Mouse (Mus musculus) mouse embryonic stem cell (cell line): ENCODE data around the gene Wdfy1.

Experiments used
- in situ Hi-C, 2 experiments: fragments of 300-500 bp; cut with MboI; formaldehyde crosslinking; loops; 1 replicate in 1 of 2; 3 replicates in 1 of 2; pipeline ENCODE4 v1.14.3; 2019 to 2020; ENCODE audit warnings: low sequenced_read_pairs in 2 of 2, low pct_unique_long_range_greater_than_20kb in 1 of 2, mixed read lengths in 1 of 2; ENCODE audit not compliant: unreplicated experiment in 1 of 2

The Wdfy1 gene

DNA sequence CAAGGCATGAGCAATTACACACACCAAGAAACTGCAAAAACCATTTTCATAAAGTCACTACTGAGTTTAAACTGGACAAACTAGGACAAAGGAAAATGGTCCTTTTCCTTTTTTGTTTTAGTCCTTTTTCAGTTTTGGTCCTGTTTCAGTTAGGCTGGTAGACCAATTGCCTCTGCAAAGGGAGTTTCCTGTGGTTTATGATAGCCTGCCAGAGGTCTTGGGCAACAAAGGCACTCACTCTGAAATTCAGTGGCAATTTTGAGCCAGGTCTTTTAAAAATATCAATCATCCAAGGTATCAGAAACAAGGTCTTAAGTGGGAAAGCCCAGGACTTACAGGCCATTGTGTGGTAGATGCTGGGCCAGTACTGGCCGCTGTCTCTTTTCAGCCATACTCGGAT is 36.2 kb downstream of the Wdfy1 start:
- in situ Hi-C loops, result no loop called here

DNA sequence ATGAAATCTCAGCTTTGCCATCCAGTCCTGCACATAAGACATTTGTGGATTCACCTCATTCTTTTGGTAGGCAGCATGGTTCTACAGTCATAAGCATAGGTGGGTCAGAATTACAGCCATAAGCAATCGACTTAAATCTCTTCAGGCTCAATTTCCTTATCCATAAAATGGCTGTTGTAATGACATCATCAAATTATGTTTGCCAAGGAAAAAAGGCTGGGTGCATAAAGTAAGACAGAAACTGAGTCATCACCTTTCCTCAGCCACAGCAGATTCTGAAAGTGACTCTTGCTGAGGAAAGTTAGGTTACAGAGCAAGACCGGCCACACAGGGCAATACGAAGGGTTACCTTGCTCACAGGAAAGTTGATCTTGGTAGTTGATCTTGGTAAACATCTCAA is 39.5 kb downstream of the Wdfy1 start:
- in situ Hi-C loops, result no loop called here

DNA sequence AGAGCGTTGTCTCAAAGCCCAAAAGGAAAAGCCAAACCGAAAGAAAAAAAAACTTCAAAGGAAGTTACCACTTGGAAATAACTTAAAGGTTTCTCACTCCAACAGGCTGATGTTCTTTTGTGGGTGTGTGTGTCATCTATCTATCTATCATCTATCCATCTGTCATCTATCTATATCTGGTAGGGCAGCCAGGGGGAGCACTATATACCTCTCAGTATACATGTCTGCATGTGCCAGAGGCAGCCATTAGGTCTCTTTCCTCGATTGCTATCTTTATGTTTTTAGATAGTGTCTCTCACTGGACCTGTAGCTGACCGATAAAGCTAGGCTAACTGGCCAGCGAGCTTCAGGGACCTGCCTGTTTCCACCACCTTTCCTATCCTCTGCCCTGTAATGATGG is 41.1 kb downstream of the Wdfy1 start:
- in situ Hi-C loops, result no loop called here

GRCm38 (mm10) chr1:79714152-79714923 is 61.6 kb downstream of the Wdfy1 start:
- in situ Hi-C loops, result no loop called here

DNA sequence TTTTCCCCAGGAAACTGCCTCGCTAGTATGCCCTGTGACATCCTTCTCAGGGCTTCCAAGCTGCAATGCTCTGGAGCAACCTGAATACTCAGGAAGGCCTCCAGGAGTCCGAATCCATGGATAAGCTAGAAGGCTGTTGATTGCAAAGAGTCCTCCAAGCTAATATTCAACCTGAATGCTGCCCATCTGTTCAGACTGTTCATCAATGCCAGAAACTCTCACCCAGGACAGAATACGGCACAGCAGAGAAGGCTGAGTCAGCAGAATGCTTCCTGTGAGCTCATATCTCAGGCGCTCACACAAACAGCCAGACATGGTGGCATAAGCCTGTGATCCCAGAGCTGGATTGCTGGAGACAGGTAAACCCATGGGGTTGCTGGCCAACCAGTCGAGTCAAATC is 62.9 kb downstream of the Wdfy1 start:
- in situ Hi-C loops, result no loop called here

DNA sequence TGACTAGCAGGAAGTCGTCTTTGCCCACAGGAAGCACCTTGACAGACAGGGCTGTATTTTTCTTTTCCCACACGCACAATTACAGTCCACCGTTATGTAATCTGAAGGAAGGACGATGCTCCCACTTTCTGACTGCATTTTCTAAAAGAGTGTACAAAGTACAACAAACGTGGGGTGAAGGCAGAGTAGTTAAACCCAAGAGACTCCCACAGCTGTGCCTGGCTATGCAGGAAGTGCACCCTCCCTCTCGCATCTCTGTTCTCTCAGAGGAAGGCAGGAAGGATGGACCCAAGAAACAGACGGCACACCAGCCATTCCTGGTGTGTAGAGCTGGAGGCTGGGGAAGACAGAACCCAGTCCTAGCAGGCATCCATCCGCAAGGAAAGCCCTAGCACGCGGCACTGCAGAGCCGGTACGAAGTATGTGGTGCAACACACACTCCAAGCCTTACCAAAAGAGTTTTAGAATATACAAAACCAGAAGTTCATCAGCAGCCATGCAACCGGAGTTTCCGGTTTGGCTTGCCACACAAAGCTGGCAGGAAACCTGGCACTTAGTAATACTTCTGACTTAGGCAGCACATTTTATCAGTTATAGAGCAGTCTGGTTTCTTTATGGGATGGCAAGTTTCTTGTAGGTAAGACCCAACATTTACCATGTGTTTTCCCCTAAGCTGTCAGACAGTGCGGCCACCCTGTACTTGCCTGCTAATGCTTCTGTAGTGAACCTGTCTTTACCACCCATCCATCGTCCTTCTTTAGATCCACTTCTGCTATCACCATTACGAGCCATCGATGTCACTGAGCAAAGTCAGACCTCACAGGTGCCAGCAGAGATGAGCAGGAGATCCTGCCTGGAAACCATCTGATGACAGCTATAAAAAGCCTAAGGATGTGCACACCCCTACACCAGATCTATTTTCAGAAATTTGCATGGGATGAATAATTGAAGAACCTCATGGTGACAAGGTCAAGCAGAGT is 64.5 kb downstream of the Wdfy1 start:
- in situ Hi-C loops, result no loop called here

DNA sequence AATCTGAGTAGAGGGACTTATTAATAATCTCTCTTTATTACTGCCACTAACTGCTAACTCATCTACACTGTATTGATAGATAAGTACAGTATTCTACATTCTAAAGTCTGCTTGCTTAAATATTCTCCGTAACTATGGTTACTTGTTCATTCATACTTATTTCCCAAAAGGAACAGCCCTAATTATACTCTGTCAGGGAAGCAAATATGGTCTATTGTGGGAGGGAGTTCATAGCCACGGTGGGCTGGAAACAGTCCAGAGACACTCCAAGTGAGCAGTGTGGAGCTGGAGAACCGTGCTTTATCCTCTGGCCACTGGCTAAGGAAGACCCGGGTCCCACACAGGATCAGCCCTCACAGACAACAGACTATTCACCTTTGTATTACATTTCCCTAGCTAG is 65.3 kb downstream of the Wdfy1 start:
- in situ Hi-C loops, result no loop called here

DNA sequence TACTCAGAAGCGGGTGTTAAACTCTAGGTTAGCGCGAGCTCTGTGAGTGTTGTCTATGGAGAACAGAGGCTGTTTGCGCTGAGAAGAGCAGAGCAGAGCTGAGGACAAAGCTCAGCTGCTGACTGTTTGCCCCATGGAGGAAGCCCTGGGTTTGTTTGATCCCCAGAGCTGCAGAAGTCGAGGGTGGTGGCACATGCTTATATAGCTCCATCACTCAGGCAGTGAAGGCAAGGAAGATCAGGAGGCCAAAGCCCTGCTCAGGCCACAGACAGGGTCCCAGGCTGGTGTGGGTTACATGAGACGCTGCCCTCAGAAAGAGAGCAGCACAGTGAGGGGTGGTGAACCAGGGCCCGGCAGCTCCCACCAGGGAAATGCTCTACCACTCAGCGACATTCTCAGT is 65.7 kb downstream of the Wdfy1 start:
- in situ Hi-C loops, result no loop called here

DNA sequence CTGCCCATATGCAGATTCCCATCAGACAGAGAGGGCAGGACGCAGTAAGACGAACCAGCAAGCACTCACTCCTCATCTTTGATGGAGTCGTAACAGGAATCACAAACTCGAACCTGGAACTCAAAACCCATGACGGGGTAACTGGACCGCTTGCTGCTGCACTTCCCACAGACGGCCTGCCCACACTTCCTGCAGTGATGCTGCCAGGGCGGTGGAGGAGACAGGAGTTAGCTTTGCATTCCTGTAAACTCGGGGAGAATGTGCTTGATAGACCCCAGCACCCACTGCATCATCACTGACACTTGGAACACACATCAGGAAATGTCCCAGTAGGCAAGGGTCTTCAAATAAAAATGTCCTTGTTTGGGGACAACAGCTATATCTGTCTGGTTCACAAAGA is 68.6 kb downstream of the Wdfy1 start:
- in situ Hi-C loops, result no loop called here

- in situ Hi-C loops, result no loop called here
These were observed 69.2 kb downstream of the Wdfy1 start for GRCm38 (mm10) chr1:79706707-79707106.

GRCm38 (mm10) chr1:79704672-79705071 is 71.3 kb downstream of the Wdfy1 start:
- in situ Hi-C loops, result no loop called here

DNA sequence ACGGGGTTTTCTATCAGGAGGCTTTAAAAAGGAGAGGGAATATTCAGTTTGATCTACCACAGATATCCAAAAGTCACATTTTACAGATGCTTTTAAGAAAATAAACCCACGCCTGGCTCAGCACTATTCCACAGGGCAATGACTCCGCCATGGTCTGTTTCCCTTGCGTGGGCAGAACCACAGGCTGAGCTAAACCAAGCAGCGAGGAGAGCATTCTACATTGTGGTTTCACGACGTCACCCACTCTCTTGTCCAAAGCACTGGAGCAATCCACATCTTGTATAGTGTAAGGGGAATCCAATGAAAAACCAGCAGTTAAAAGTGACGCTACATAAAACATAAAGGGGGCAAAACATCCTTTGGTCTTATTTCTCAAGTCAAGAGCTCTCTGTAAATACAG is 72.4 kb downstream of the Wdfy1 start:
- in situ Hi-C loops, result no loop called here

DNA sequence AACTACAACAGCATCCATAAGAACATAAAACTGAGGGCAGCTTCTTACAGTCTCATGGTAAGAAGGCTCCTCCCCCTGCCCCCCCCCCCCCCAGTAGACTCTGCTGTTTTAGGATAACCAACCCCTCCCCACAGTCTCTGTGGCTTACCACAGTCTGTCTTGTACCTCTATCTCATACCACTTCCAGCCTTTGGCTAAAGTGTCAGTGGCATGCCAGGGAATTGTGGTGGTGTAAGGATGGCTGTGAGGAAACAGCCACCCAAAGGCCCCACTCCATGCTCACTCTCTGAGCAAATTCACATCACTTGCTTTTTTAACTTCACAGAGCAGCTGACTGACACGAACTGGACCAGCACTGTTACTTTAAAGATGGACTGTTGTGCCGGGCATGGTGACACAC is 77.4 kb downstream of the Wdfy1 start:
- in situ Hi-C loops, result loop anchor here in 1 of 2 experiments (25.0 kb wide), 2 partner anchors 961 to 1161 kb away; no protein-coding TSS in a partner anchor

DNA sequence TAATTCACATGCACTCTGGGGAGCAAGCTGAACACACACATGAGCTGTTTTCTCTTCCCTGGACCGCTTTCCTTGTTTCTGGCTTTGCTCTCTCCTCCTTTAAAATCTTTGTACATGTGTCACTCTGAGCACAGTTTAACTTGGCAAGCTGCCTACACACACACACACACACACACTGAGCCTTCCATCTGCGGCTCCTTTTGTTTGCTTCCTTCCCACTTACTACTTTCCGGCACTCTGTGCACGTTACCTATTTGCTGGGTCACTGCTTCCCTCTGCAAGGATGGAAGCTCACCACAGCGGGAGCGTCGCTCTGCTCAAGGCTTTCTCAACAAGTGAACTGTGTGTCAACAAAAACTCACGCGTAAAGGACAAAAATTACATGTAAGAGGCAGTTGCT is 78.6 kb downstream of the Wdfy1 start:
- in situ Hi-C loops, result loop anchor here in 1 of 2 experiments (25.0 kb wide), 2 partner anchors 960 to 1160 kb away; no protein-coding TSS in a partner anchor

- in situ Hi-C loops, result loop anchor here in 1 of 2 experiments (25.0 kb wide), 2 partner anchors 960 to 1160 kb away; no protein-coding TSS in a partner anchor
These were observed 79.0 kb downstream of the Wdfy1 start for GRCm38 (mm10) chr1:79696933-79697332.

GRCm38 (mm10) chr1:79692482-79692881 is 83.5 kb downstream of the Wdfy1 start:
- in situ Hi-C loops, result loop anchor here in 1 of 2 experiments (25.0 kb wide), 2 partner anchors 955 to 1155 kb away; no protein-coding TSS in a partner anchor

DNA sequence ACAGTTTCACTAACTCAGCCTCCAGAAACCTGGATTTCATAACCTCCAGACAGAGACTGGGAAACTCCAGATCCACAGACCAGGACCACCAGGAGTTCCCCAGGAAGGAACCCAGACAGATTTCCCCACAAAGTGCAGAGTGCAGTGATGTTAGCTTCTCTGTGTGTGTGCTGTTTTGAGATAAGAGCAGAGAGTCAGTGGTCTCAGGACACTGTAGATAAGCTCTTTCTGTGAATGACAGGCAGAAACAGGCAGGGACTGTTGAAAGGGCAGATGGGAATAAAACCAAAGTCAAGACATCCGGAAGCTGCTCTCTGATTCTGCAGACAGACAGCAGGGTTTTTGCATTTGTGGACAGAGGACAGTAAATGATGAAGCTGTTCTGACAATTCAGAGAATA is 88.7 kb downstream of the Wdfy1 start:
- in situ Hi-C loops, result loop anchor here in 1 of 2 experiments (25.0 kb wide), 2 partner anchors 950 to 1150 kb away; no protein-coding TSS in a partner anchor

- in situ Hi-C loops, result loop anchor here in 1 of 2 experiments (25.0 kb wide), 2 partner anchors 947 to 1147 kb away; no protein-coding TSS in a partner anchor
These were observed 91.9 kb downstream of the Wdfy1 start for GRCm38 (mm10) chr1:79684027-79684426.

DNA sequence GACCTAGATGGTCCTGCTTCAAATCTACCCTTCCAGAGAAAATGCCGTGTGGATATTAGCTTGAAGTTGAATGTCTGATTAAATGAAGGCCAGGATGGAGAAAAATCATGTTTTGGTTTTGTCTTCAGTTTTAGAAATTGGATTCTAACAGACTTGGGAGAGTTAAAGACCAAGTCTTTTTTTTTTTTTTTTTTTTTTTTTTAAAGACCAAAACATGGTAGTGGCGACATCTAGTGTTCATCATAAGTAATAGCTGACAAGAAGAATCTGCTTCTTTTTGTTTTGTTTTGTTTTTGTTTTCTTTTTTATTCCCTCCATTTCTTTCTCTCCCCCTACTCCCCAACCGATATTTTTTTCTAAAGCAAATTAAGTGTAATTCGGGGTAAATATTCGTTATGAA is 93.0 kb downstream of the Wdfy1 start:
- in situ Hi-C loops, result loop anchor here in 1 of 2 experiments (25.0 kb wide), 2 partner anchors 946 to 1146 kb away; no protein-coding TSS in a partner anchor
